In genomic region chr8:47680306-47680705, GRCm38 (mm10) we compare ENCODE assay signal across 15 mouse cellular contexts.
"Had no signal": no experiment of that assay in that cellular context is flagged by ENCODE, and none has a peak within 500 bp of the region (broad histone marks: within the 10 kb centered on the region; RNA-seq: fewer than 3 reads in every experiment).

No protein-coding gene starts in this region.

- H3K36me3 ChIP-seq: neural tube, embryonic 13.5 days had no signal

- H3K27me3 ChIP-seq: liver, embryonic 15.5 days; neural tube, embryonic 13.5 days had no signal

- H3K4me3 ChIP-seq: limb, embryonic 10.5 days; liver, embryonic 15.5 days; midbrain, embryonic 10.5 days; neural tube, embryonic 13.5 days had no signal

- H3K9ac ChIP-seq: liver, embryonic 15.5 days; neural tube, embryonic 13.5 days had no signal

- H3K4me2 ChIP-seq: liver, embryonic 11.5 days; liver, embryonic 15.5 days; neural tube, embryonic 13.5 days had no signal

- H3K27ac ChIP-seq: limb, embryonic 10.5 days; liver, embryonic 15.5 days; midbrain, embryonic 10.5 days; neural tube, embryonic 13.5 days had no signal

- ATAC-seq: midbrain, embryonic 16.5 days had no signal

- DNase-seq: kidney, adult 18-20 months; kidney, postnatal 14 days; lung, adult 2 months; lung, postnatal 10 days; retina, postnatal 1 day; right cerebral cortex, postnatal 4 days; spleen, adult 18-20 months; thymus, adult 18-20 months; thymus, postnatal 14 days had no signal

- H3K9me3 ChIP-seq: limb, embryonic 10.5 days; liver, embryonic 15.5 days; neural tube, embryonic 13.5 days had no signal
